Mouse (Mus musculus) erythroblast, adult 5-6 weeks (primary cell): ENCODE results near the gene Nell2. TPM values are rescaled to one million over a fixed set of nuclear protein-coding genes. Genes with fewer than 3 reads are reported as not detected.
"Not testable (repeated sequence)": the region's sequence is repeated elsewhere in the genome, so short reads cannot be mapped to it uniquely, and the experiment has no call there.

Experiments used
- ATAC-seq: replicated peaks from 2 replicates; pipeline ENCODE4 v1.8.0; 2016; ENCODE audit warnings: moderate number of reproducible peaks, mild to moderate bottlenecking, moderate TSS enrichment, inconsistent platforms; ENCODE audit not compliant: poor library complexity, low FRiP score, severe bottlenecking
- total RNA-seq, 2 experiments: library from RNA; stranded (forward) in 1 of 2; stranded (reverse) in 1 of 2; fragments of 150-400 nt in 1 of 2; fragments of 200-764, 138-1000 nt in 1 of 2; gene quantifications; 2 replicates each; pipeline versions ENCODE4 v1.2.3 to v1.2.4; 2015 to 2017; ENCODE audit warnings: low replicate concordance in 2 of 2

The Nell2 gene
- total RNA-seq, 2 experiments from 2014 or later = not detected

DNA sequence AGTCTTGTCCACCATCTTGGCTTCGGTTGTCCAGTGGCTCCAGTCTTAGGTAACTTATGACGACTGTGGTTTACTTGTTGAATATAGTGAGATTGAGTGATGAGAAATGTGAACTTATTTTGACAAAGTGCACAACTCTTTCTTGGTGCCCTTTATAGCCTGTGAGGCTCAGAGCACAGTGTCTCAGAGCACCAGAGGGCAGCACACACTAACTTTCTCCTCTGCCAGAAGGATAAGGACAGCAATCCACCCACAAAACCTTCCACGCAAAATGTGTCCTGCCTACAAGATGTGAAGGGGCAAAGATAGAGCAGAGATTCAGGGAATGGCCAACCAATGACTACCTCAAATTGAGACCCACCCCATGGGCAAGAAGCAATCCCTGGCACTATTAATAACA, 256.2 kb downstream of the Nell2 start:
- ATAC-seq = no peak

DNA sequence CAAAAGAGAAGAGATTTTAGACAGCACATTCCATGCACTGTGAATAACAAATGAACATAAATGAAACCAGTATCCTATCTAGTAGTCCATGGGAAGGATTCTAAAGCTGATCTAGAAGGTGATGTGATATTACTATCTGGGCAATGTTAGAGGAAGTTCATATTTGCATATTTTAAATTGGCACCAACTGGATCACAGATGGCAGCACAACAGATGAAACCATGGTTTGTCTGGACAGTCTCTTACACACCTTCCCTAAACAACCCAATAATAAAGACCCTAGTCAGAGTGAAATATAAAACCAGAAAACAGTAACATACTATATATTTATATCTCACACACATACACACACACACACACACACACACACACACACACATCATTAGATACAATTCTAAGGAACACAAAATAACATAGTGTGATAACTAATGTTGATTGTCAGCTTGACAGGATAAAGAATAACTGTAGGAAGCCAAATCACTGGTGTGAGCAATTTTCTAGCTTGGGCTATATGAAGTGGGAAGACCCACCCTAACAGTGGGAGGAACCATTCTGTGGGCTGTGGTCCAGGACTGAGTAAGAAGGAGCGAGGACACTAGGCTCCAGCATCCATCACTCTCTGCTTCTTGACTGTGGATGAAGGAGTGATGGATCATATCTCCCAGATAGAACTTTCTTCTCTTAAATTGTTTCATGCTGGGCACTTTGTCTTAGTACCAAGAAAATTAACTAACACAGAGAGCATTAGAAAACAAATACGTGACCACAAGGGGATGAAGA, 268.5 kb downstream of the Nell2 start:
- no peak for ATAC-seq

DNA sequence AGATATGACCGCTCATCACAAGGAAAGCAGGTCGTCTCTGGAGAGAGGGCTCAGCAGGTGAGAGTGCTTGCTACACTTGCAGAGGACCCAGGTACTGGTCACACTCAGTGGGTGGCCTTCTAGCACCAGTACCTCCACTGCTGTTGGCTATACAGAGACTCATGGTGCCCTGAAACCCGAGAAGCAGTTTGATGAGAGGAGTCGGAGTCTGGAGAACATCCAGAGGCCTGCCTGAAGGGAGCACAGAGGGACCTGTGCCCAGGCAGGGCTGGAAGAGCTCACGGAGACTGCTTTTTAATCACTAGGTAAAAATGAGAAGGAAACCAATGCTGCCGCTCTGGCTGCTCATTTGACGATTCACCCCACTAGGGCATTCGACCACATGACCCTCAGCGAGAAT, 271.2 kb downstream of the Nell2 start:
- no peak for ATAC-seq

DNA sequence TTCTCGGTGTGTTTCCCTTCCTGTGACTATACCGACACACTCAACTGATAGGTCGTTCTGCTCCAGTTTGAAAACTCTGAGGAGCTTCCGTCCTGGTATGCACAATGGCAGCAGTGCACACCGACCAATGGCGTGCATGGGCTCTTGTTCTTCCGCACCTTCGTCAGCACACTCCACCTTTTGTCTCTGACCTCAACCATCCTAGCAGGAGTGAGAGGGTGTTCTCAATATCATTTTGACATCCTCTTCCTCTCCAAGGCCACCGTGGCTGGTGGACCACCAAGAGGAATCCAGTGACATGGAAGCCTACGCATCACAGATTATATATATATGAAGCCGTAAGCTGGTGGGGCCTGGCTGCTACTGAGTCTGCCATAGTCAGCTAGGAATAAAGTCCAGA, 282.8 kb downstream of the Nell2 start:
- no peak for ATAC-seq

DNA sequence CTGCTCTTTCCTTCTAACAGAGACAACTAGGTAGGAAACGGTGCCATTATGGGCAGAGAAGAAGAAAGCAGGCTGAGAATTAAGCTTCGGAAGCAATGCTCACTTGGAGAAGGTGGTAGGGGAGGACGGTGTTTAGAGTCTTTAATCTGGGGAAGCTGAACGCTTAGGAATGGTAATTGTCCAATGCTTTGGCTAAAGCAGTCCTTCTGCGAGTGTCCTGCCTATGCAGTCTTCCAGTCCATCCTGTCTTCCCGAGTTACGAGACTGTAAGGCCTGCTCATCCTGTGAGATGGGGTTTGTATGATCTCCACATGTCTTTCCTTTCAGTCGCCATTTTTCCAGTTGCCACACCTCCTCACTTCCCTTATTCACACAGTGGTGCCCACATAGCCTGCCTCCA, 284.5 kb downstream of the Nell2 start:
- no peak for ATAC-seq

DNA sequence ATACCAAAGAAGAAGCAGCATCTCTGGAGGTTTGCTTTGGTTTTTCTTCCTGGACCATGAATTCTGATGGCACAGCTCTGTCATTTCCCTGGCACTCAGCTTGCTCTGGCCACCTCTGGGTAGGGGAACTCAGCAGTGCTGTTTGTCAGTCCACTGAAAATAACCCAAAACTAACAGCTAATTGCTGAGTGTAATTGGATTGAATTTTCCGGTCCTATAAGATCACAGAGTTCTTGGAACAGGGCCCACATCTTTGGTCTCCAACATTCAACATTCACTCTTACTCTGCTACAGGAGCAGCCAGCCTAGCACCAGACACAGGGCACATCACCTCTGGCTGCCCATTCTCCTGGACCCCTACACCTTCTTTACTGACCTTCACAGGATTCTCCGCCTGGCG, 287.2 kb downstream of the Nell2 start:
- ATAC-seq = no peak

DNA sequence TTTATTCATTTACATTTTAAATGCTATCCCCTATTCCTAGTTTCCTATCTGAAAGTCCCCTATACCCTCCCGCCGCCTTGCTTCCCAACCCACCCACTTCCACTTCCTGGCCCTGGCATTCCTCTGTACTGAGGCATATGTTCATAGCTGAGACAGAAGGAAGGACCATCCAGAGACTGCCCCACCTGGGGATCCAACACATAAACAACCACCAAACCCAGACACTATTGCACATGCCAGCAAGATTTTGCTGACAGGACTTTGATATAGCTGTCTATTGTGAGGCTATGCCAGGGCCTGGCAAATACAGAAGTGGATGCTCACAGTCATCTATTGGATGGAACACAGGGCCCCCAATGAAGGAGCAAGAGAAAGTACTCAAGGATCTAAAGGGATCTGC, 291.3 kb downstream of the Nell2 start:
- ATAC-seq = not testable (repeated sequence)

DNA sequence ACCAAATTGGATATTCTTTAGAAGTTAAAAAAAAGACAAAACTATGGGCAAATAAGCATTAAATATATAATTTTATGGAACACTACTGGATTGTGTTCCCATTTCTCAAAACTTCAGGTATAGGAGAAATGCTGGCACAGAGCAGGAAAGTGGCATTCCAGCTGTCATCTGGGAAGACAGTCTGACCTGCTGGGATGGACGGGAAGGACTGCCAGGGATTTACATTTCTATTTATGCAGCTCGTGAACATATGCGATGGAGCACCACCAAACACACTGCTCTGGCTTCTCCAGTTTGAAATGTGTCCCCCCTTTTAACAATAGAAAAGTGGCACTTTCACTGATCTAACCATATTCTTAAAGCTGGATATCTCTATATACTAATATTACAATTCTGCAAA, 291.9 kb downstream of the Nell2 start:
- no peak for ATAC-seq

DNA sequence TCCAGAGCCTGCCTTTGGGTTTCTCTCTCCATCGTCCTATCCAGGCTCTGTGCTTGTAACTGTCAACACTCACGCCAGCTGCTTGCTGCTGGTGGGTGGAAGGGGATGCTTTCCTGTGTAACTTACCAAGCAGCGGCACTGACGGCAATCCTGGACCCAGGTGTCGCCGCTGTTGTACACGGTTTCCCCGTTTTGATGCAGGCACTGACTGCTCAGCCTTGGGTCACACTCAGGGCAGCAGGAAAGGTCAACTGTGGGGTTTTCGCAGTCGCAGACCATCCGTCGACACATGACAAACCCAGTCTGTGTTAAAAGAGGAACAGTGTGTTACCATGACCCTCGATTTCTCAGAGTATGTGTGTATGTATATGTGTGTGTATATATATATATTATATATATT, 297.2 kb downstream of the Nell2 start:
- ATAC-seq = no peak

DNA sequence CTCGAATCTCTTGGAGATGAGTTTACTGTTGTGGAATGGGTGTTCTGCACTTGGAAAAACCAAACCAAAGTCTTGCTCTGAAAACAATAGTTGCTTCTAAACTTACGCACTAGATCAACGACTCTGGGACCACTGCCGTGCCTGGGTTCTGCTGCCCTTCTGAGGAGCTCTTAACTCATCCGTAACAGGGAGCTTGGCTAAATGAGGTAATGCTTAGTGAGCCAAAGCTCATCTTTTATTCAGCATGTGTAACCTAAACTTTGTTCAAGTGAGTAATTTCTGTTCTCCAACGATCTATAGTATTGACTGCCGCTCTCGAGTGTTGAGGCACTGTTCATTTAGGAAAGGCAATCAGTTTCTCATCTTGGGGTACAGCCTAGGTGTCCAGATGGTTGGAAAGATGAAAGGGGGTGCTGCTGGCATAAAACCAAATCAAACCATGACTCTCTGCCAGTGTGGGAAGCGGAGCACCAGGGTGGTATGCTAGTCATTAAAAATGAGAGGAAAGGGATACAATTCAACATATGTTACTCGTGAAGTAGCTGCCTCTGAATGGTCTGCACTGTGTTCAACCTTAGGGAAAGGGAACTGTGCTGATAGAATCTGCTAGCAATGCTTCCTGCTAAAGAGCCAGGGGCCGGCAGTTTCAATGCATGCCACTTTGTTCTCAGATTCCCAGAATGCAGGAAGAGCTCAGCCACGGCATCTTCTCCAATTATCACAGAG, 311.6 kb downstream of the Nell2 start:
- ATAC-seq = no peak

DNA sequence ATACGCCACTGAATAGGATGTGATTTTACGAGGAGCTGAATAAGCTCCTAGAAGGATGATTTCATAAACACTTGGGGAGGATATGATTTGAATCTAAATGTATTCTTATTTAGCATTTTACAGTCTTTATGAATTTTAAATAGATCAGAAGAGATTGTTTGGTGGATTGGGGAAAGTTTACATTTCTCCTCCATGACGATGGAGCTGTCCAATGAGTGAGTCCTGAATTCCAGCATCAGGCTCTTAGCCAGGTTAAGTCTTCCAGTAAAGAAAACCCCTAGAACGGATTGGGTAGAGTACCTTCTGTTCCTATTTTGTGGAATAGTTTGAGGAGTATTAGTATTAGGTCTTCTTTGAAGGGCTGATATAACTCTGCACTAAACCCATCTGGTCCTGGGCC, 317.8 kb downstream of the Nell2 start:
- ATAC-seq = no peak

DNA sequence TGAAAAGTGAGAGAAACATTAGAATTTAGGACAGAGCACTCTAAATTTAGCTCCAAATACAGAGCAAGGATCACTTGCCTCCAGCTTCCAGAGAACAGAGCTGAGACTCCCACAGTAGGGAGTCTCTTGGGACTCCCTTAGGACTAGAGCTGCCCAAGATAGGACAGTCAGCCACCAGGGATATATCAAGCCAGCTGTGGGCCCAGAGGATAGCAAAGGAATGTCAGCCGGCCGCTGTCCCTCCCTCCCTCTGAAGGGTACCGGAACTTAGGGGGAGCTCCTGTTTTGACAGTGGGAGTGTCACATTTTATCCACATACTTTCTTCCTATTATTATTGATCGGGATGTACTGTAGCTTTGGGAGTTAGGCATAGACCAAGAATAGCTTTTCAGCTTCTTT, 319.2 kb downstream of the Nell2 start:
- no peak for ATAC-seq

DNA sequence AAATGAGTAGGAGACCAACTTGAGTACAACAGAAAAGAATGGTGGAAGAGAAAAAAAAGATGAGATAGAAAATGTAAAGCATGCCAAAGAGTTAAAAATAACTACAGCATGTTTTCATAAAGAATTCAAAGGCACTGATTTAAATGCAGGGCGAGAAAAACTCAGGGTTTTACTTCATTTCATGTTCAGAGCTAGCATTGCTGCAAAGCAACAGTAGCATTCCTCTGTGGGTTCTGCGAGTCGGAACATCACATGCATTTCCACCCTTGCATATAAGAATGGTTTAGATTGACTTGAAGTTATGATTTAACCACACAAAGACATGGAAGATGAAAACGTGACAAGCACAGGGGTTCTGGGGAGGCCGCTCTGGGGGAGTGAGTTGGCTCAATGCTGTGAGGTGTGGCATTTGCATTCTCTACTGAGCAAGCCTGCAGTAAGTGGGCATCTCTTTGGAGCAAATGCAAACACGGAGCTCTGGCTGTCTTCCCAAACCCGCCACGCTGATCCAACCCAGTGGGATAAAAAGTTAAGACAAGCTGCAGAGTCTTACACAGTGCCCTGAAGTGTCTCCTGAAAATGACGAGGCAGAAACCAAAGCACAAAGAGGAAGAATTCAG, 334.6 kb downstream of the Nell2 start:
- no peak for ATAC-seq

DNA sequence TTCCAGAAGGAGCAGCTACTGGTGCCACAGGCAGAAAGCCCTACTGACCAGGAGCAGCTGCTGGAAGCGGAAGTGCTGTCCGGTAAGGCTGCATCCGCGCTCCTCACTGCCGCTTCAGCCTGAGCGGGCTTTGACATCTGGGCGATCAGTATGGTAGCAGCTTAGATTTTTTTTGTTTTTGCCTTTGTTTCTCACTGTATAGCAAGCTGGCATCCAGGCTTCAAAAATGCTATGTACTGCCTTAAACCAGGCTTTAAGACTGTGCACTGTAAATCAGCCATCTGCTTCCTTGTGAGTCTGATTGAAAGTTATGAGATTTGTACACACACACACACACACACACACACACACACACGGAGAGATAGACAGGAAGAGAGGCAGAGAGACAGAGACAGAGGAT, 335.4 kb downstream of the Nell2 start:
- no peak for ATAC-seq

DNA sequence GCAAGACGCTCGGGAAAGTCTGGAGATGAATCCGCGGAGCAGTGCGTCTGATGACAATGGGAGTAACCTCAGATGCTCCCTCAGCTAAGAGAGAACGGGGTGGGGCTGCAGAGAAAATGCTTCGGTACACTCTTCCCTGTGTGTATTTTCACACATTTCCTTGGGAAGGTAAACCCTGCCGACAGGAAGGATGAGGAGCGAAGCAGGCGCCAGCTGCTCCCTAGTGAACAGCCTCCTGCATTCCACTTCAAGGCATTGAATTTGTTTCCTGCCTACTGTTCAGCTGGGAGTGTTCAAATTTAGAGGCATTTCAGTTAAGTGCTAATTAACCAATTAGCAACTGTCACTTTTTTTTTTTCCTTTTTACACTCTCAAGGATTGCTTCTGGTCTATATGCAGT, 342.1 kb downstream of the Nell2 start:
- no peak for ATAC-seq

DNA sequence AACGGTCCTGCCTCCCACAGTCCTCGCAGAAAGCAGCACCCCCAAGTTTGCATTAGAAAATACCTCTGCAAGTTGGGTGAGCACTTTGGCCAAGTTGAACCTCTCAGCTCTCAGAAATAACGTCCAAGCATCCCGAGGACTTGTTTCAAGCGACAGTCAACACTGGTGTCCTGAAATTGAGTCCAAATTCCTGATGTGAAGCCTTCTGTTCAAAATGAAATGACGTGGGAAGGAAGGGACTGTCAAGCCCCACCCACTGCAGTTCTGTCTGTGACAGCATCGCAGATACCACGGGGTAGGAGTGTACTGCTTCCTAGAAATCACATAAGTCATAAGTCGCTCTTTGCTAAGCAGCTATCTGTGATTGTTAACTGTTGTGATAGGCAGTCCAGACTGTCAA, 342.9 kb downstream of the Nell2 start:
- ATAC-seq = no peak

DNA sequence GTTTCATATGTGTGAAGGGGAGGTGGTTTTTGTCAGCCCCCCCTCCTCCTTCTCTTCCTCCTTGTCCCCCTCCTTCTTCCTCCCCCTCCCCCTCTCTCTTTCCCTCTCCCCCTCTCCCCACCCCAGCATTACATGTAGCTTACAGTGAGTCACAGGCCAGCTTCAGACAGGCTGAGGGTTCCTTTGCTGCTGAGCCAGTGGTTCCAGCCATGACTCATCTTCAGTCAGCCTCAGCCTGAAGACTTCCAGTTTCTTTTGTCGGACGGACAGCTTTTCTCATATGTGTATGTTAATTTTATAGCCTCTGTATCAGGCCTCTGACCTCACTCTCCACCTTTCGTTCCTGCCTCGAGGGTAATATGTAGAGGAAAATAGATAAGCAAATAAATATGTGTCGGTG, 344.9 kb downstream of the Nell2 start:
- no peak for ATAC-seq

DNA sequence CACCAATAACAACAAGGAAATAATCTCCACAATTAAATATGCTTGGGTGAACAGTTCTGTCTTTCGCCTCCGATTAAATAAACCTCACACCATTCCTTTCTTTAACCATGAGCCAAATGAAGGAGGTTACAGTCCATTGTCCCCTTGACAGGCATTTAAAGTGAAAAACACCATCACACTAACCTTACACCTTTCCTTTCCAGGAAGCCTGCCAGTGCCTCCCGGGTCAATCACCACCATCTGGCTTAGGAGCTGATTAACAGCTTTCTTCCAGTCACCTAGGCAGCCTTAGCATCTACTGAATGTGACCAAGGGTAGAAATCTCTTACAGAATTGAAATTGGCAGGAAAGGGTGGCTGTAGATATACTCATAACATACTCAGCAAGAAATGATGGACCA, 371.5 kb downstream of the Nell2 start:
- ATAC-seq = no peak

DNA sequence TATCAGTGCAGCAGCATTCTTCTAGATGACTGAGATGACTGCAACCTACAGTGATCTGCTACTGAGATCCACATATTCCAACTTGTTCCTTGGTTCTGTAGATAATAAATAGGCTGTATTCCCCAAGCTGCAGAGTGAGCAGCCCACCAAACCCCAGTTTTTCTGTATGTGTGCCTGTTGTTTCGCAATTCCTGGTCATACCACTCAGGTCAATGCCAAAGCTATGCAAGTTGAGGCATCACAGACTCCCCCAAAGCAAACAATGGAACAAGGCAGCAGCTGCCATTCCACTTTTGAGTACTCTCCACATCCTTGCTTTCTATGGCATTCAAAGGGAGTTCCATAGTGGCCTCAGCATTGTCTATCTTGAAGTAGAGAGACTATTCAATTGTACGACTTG, 383.2 kb downstream of the Nell2 start:
- no peak for ATAC-seq

DNA sequence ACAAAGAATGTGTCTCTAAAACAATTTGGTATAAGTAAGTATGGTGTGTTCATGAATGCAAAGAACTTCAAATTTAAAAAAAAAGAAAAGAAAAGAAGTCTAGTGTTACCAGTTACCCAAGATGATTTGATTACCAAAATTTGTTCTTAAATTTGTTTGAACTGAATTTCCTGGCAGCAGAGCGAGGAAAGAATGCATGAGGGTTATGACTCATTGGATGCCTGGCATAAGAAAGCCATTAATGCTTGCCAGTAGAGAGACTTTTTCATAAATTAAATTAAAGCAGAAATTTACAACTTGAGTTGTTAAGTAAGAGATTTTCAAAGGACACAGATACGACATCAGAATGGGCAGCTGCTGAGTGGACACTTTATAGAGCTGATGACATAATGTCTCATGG, 384.2 kb downstream of the Nell2 start:
- ATAC-seq = no peak

DNA sequence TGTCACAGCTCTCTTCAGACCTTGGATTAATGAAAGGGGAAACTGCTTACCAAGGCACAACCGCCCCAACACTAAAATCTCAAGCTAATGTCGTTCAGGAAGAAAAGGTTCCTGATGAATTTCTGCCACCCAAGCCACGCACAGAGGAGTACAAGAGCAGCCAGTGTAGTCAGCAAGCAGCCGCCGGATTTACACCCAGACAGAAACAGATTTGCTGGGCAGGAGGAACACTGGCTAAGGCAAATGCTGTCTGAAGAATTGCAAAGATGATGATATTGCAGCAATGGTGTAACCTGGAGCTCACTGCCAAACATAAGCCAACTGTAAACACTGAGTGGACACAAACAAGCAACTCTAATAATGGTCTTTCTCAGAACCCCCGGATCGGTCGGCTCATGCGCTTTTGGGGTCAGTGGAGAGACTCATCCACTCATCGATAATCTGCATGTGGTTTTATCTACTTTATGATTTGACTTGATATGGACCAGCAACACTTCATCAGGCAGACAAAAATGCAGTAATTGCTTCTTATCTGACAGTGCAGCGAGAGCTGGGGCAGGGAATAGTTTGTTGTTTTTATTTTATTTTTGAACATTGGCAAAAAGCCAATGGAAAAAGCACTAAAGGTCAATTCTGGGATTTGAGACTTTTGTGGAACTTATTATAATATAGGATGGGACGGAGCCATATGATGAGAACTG, 389.5 kb downstream of the Nell2 start:
- ATAC-seq = no peak
